Mouse (Mus musculus): ENCODE results near the gene Ear1.
"Not testable (repeated sequence)": the region's sequence is repeated elsewhere in the genome, so short reads cannot be mapped to it uniquely, and the experiment has no call there.

- not testable (repeated sequence) for TF ChIP-seq CTCF (IDR thresholded peaks at IDR 0.05; ENCODE audit: borderline replicate concordance, extremely low read depth, insufficient read depth, insufficient read length); POLR2A (IDR thresholded peaks at IDR 0.05; ENCODE audit: borderline replicate concordance, extremely low read depth, insufficient read depth, insufficient read length, poor library complexity, severe bottlenecking)
Observed at GRCm38 (mm10) chr14:43835366-43835765, 40.0 kb downstream of the Ear1 start.

Measured in brain, embryonic 14.5 days (tissue).